Mouse (Mus musculus) midbrain, embryonic 14.5 days (tissue): ENCODE results near the gene Defb10. TPM values are rescaled to one million over a fixed set of nuclear protein-coding genes. Genes with fewer than 3 reads are reported as not detected.
"Not testable (repeated sequence)": the region's sequence is repeated elsewhere in the genome, so short reads cannot be mapped to it uniquely, and the experiment has no call there.

Source experiments
- ATAC-seq: fragments of 200-750 bp; cut with Nextera tagmentation; 2 replicates; pipeline ENCODE4 v1.8.0; 2017; ENCODE audit warnings: moderate number of reproducible peaks, moderate library complexity; ENCODE audit not compliant: low FRiP score, low TSS enrichment
- DNase-seq: peaks from one replicate; pipeline ENCODE4 v3.0.0-alpha.2; 2015
- H3K27ac ChIP-seq: fragments of 300-500 bp; sonication (generic); replicated peaks from 2 replicates; pipeline ENCODE4 v1.5.1; 2014; ENCODE audit warnings: mild to moderate bottlenecking, low read depth, low read length, moderate library complexity
- H3K27me3 ChIP-seq: fragments of 300-500 bp; sonication (generic); 2 replicates; pipeline ENCODE4 v1.6.1; 2014; ENCODE audit warnings: low read length, control low read depth, mixed read lengths; ENCODE audit not compliant: control insufficient read depth, insufficient read depth
- H3K36me3 ChIP-seq: fragments of 300-500 bp; sonication (generic); 2 replicates; pipeline ENCODE4 v1.6.1; 2014; ENCODE audit warnings: low read length, control low read depth; ENCODE audit not compliant: control insufficient read depth, insufficient read depth
- H3K4me1 ChIP-seq: fragments of 300-500 bp; sonication (generic); 2 replicates; pipeline ENCODE4 v1.6.1; 2014; ENCODE audit warnings: mild to moderate bottlenecking, antibody characterized with exemption, low read length, control low read depth; ENCODE audit not compliant: control insufficient read depth, insufficient read depth
- H3K4me2 ChIP-seq: fragments of 300-500 bp; sonication (generic); 2 replicates; pipeline ENCODE4 v1.6.1; 2014; ENCODE audit warnings: mild to moderate bottlenecking, low read length, moderate library complexity
- H3K4me3 ChIP-seq: fragments of 300-500 bp; sonication (generic); replicated peaks from 2 replicates; pipeline ENCODE4 v1.5.1; 2014; ENCODE audit warnings: low read depth, low read length
- H3K9ac ChIP-seq: fragments of 300-500 bp; sonication (generic); replicated peaks from 2 replicates; pipeline ENCODE4 v1.6.1; 2014; ENCODE audit warnings: mild to moderate bottlenecking, low read length, moderate library complexity
- H3K9me3 ChIP-seq: fragments of 300-500 bp; sonication (generic); 2 replicates; pipeline ENCODE4 v1.6.1; 2016; ENCODE audit warnings: low read length, control low read depth, mixed read lengths; ENCODE audit not compliant: control insufficient read depth
- WGBS: fragments of 180-500 bp; shearing (Covaris S2); extraction: QIAGEN DNeasy Blood & Tissue Kit; methylation state at CpG from one replicate; pipeline ENCODE4 v1.1.7; 2014; 5-methylcytosine and 5-hydroxymethylcytosine counted together
- polyA plus RNA-seq: library from polyadenylated mRNA; unstranded; fragments of >200 nt; fragmentation: Nextera tagmentation; extraction: Ambion mirVana; gene quantifications from 2 replicates; pipeline ENCODE4 v1.2.1, GENCODE M21; 2014

Defb10 gene
- polyA plus RNA-seq: not detected in 2 replicates

- not testable (repeated sequence) for H3K4me2 ChIP-seq, H3K27me3 ChIP-seq, ATAC-seq, H3K9ac ChIP-seq, H3K9me3 ChIP-seq, H3K27ac ChIP-seq, DNase-seq, H3K4me1 ChIP-seq, H3K4me3 ChIP-seq, H3K36me3 ChIP-seq
- 26% methylated on average over 1 of the region's 1 CpGs for WGBS
These were observed at the start of gene Defb10 for GRCm38 (mm10) chr8:21858586-21858985. TSS of gene Defb10 (plus strand) at chr8:21858901.

GRCm38 (mm10) chr8:21885321-21885720 is 26.6 kb downstream of the Defb10 start, which contains the start of gene Defb9:
TSS of gene Defb9 (minus strand) at chr8:21885421.
- H3K4me1 ChIP-seq, H3K9ac ChIP-seq, H3K27me3 ChIP-seq, H3K36me3 ChIP-seq, H3K4me2 ChIP-seq, H3K4me3 ChIP-seq, H3K9me3 ChIP-seq, DNase-seq, H3K27ac ChIP-seq, ATAC-seq: not testable (repeated sequence)

DNA sequence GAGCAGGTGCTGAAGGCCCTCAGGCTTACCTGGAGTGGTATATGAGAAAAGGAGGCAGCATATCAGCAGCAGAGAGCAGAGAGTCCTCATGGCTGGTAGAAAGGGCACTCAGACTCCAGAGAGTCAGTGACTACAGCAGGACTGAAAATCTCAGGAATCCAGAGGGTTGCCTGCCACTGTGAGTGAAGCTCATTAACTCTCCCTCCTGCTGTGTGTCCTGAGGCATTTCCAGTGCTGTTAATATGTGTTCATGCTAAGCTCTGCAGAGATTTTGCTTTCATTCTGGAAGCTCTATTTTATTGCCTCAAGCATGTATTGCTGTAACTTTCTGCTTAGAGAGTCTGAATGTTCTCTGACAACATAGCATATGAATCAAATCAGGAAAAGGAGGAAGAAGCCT is 47.6 kb downstream of the Defb10 start, which contains the start of gene Defb11:
TSS of gene Defb11 (minus strand) at position 123 of the 400 bp plus-strand sequence.
- not testable (repeated sequence) for H3K4me3 ChIP-seq, H3K27ac ChIP-seq, H3K27me3 ChIP-seq, H3K9ac ChIP-seq, H3K4me2 ChIP-seq, H3K4me1 ChIP-seq, H3K9me3 ChIP-seq, H3K36me3 ChIP-seq
- ATAC-seq (peak; percentile 34; the same call in 1 of the 2 replicates), DNase-seq (peak; percentile 19)

Other genes starting within 250 kb of the Defb10 start
- gene Defa26, start 240.7 kb upstream of the Defb10 start, polyA plus RNA-seq: not detected in 2 replicates
- not detected in 2 replicates for gene Defa17, start 203.1 kb upstream of the Defb10 start, polyA plus RNA-seq
- gene Defa34, start 193.1 kb upstream of the Defb10 start, polyA plus RNA-seq: not detected in 2 replicates
- not detected in 2 replicates for gene AY761184, start 155.3 kb upstream of the Defb10 start, polyA plus RNA-seq
- not detected in 2 replicates for gene Defa24, start 124.4 kb upstream of the Defb10 start, polyA plus RNA-seq
- gene Defb50, start 35.4 kb upstream of the Defb10 start, polyA plus RNA-seq: not detected in 2 replicates
- gene Defb2, start 19.0 kb upstream of the Defb10 start, polyA plus RNA-seq: not detected in 2 replicates
- gene Defb9, start 26.5 kb downstream of the Defb10 start, polyA plus RNA-seq: not detected in 2 replicates
- gene Defb11, start 47.5 kb downstream of the Defb10 start, polyA plus RNA-seq: 2.4 TPM in 1 of 2 replicates, not detected in the other
- not detected in 2 replicates for gene Defb15, start 73.8 kb downstream of the Defb10 start, polyA plus RNA-seq
- not detected in 2 replicates for gene Defb35, start 79.5 kb downstream of the Defb10 start, polyA plus RNA-seq
- not detected in 2 replicates for gene Defb13, start 87.9 kb downstream of the Defb10 start, polyA plus RNA-seq
- not detected in 2 replicates for gene Fam90a1a, start 99.8 kb downstream of the Defb10 start, polyA plus RNA-seq
- not detected in 2 replicates for gene Ccdc70, start 110.9 kb downstream of the Defb10 start, polyA plus RNA-seq
- 1.5 TPM in 2 replicates for gene Atp7b, start 201.4 kb downstream of the Defb10 start, polyA plus RNA-seq
- gene Alg11, start 201.8 kb downstream of the Defb10 start, polyA plus RNA-seq: 27.0 and 37.3 TPM in 2 replicates